Mouse (Mus musculus) kidney, adult 2 months (tissue): ENCODE data around the gene Ncdn.

Source experiments
- CTCF ChIP-seq: fragments of 200-500 bp; conservative IDR thresholded peaks from 2 replicates; pipeline ENCODE4 v1.5.1; 2011; ENCODE audit warnings: low read depth, mild to moderate bottlenecking, control low read depth, low read length, moderate library complexity, mixed read lengths; ENCODE audit not compliant: insufficient read depth, insufficient read length
- POLR2A ChIP-seq: fragments of 200-500 bp; IDR thresholded peaks from one replicate; pipeline ENCODE4 v1.6.1; 2011; ENCODE audit warnings: low read depth, low read length, control low read depth

DNA sequence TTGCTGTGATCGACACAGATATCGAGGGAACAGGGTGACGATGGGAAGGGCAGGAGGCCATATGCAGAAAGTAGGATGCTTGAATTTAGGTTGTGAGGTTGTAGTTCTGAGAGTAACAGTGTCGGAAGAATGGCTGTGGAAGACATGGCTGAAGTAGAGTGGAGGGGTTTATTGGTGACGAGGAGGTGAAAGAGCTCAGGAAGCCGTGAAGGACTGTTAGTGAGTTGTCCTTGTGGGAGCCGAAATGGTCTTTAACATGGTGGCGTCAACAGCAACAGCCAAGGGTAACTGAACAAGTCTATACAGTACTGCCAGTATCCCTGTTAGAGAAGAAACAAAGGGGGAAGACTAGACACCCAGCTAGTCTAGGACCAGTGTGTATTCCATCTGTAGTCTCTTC is 48.9 kb upstream of the Ncdn start:
- TF ChIP-seq CTCF = no peak
- no peak for TF ChIP-seq POLR2A
